Mouse (Mus musculus) midbrain, postnatal 0 days (tissue): Measurements from ENCODE around the gene Slc17a7. TPM values are rescaled to one million over a fixed set of nuclear protein-coding genes. Genes with fewer than 3 reads are reported as not detected.
A peak's percentile ranks its signal among the peaks of the same experiment; 100 is the strongest.

Source experiments
- ATAC-seq: fragments of 200-750 bp; cut with Nextera tagmentation; 2 replicates; pipeline ENCODE4 v1.8.0; 2017; ENCODE audit warnings: moderate number of reproducible peaks, mild to moderate bottlenecking, moderate TSS enrichment, moderate library complexity; ENCODE audit not compliant: low FRiP score
- DNase-seq: peaks from one replicate; pipeline ENCODE4 v3.0.0-alpha.2; 2015; ENCODE audit warnings: low spot score
- H3K27ac ChIP-seq: fragments of 300-500 bp; sonication (generic); 2 replicates; pipeline ENCODE4 v1.5.1; 2014; ENCODE audit warnings: low read depth, mild to moderate bottlenecking, low read length, mixed read lengths
- H3K27me3 ChIP-seq: fragments of 300-500 bp; sonication (generic); 2 replicates; pipeline ENCODE4 v1.6.1; 2014; ENCODE audit warnings: low read length, control low read depth, mixed read lengths; ENCODE audit not compliant: insufficient read depth
- H3K36me3 ChIP-seq: fragments of 300-500 bp; sonication (generic); 2 replicates; pipeline ENCODE4 v1.6.1; 2014; ENCODE audit warnings: low read length, control low read depth, mixed read lengths; ENCODE audit not compliant: insufficient read depth
- H3K4me1 ChIP-seq: fragments of 300-500 bp; sonication (generic); 2 replicates; pipeline ENCODE4 v1.6.1; 2014; ENCODE audit warnings: mild to moderate bottlenecking, control low read depth, antibody characterized with exemption, low read length, mixed read lengths; ENCODE audit not compliant: insufficient read depth
- H3K4me2 ChIP-seq: fragments of 300-500 bp; sonication (generic); 2 replicates; pipeline ENCODE4 v1.6.1; 2014; ENCODE audit warnings: low read depth, mild to moderate bottlenecking, low read length, mixed read lengths; ENCODE audit not compliant: poor library complexity, severe bottlenecking
- H3K4me3 ChIP-seq: fragments of 300-500 bp; sonication (generic); 2 replicates; pipeline ENCODE4 v1.5.1; 2014; ENCODE audit warnings: low read depth, mild to moderate bottlenecking, low read length, moderate library complexity
- H3K9ac ChIP-seq: fragments of 300-500 bp; sonication (generic); replicated peaks from 2 replicates; pipeline ENCODE4 v1.6.1; 2014; ENCODE audit warnings: mild to moderate bottlenecking, low read length, moderate library complexity, mixed read lengths; ENCODE audit not compliant: poor library complexity, severe bottlenecking
- H3K9me3 ChIP-seq: fragments of 300-500 bp; sonication (generic); 2 replicates; pipeline ENCODE4 v1.6.1; 2016; ENCODE audit warnings: low read length, control low read depth
- CTCF ChIP-seq: IDR thresholded peaks from 2 replicates; pipeline ENCODE4 v1.5.1; 2016; ENCODE audit warnings: antibody characterized with exemption, mild to moderate bottlenecking
- WGBS: fragments of 180-500 bp; shearing (Covaris S2); extraction: QIAGEN DNeasy Blood & Tissue Kit; methylation state at CpG from one replicate; pipeline ENCODE4 v1.1.7; 2014; 5-methylcytosine and 5-hydroxymethylcytosine counted together
- microRNA counts: library from miRNA; unstranded; fragments of <30 nt; microRNA quantifications from one replicate; lab custom pipeline; 2015
- microRNA-seq: library from miRNA; unstranded; fragments of <30 nt; microRNA quantifications from one replicate; pipeline ENCODE4, GENCODE M21; 2016; ENCODE audit warnings: borderline number of aligned reads
- polyA plus RNA-seq: library from polyadenylated mRNA; unstranded; fragments of >200 nt; fragmentation: Nextera tagmentation; extraction: Ambion mirVana; gene quantifications from 2 replicates; pipeline ENCODE4 v1.2.1, GENCODE M21; 2015
- total RNA-seq: library from RNA; depleted of rRNA; stranded (reverse); fragments of >200 nt; gene quantifications from 2 replicates; pipeline ENCODE4 v1.2.3, GENCODE M21; 2014; rRNA removed

Gene Slc17a7
- total and polyA plus RNA-seq, 2 experiments from 2014 or later: 0.95 to 2.5 TPM

GRCm38 (mm10) chr7:45221680-45222079, 57.9 kb downstream of the Slc17a7 start:
- no peak overlapping the region for H3K4me2 ChIP-seq
- TF ChIP-seq CTCF: no peak
- DNase-seq: no peak
- no peaks in the 10 kb centered on the region for H3K27me3 ChIP-seq
- H3K27ac ChIP-seq: no peak overlapping the region
- no peaks in the 10 kb centered on the region for H3K9me3 ChIP-seq
- H3K4me3 ChIP-seq: no peak overlapping the region
- H3K36me3 ChIP-seq: no peaks in the 10 kb centered on the region
- no peak overlapping the region for H3K9ac ChIP-seq
- no peak for ATAC-seq
- no peaks in the 10 kb centered on the region for H3K4me1 ChIP-seq
- WGBS: 87% methylated on average over 2 of the region's 2 CpGs

GRCm38 (mm10) chr7:45224826-45225225, 61.1 kb downstream of the Slc17a7 start:
- WGBS: 87% methylated on average over 7 of the region's 7 CpGs
- H3K27ac ChIP-seq: no peak overlapping the region
- H3K36me3 ChIP-seq: no peaks in the 10 kb centered on the region
- no peak for DNase-seq
- no peak for TF ChIP-seq CTCF
- no peaks in the 10 kb centered on the region for H3K27me3 ChIP-seq
- H3K9ac ChIP-seq: no peak overlapping the region
- ATAC-seq: no peak
- H3K4me1 ChIP-seq: no peaks in the 10 kb centered on the region
- H3K9me3 ChIP-seq: no peaks in the 10 kb centered on the region
- no peak overlapping the region for H3K4me2 ChIP-seq
- no peak overlapping the region for H3K4me3 ChIP-seq

MicroRNAs within 50 kb of the gene (microRNA counts, 519-probe panel; counts per million panel counts)
- microRNA mmu-miR-150 (lab: Ali Mortazavi, UCI): 3,914 counts per million, percentile 81 among the panel's probes with 10 or more counts

Small RNA genes lying within 50 kb of the gene (microRNA-seq; reads per million reads assigned to microRNA genes)
- gene Mir150: 228 reads per million, percentile 55 among the genes with 10 or more reads in this experiment
- 15.7 reads per million, percentile 27 among the genes with 10 or more reads in this experiment for gene Mir5121
- gene Mir7055: not detected

Other genes starting within 250 kb of the Slc17a7 start
Only the 30 nearest of the 34 such genes appear.
- not detected in 2 replicates for gene Tsks, start 220.7 kb upstream of the Slc17a7 start, total RNA-seq
- gene Tsks, start 220.7 kb upstream of the Slc17a7 start, polyA plus RNA-seq: 0.12 and 0.17 TPM in 2 replicates
- 88.1 and 90.1 TPM in 2 replicates for gene Cpt1c, start 189.1 kb upstream of the Slc17a7 start, total RNA-seq
- gene Cpt1c, start 189.1 kb upstream of the Slc17a7 start, polyA plus RNA-seq: 54.0 and 56.9 TPM in 2 replicates
- gene Prmt1, start 177.4 kb upstream of the Slc17a7 start, total RNA-seq: 218 and 285 TPM in 2 replicates
- 580 and 583 TPM in 2 replicates for gene Prmt1, start 177.4 kb upstream of the Slc17a7 start, polyA plus RNA-seq
- gene Irf3, start 166.3 kb upstream of the Slc17a7 start, total RNA-seq: 37.2 and 40.6 TPM in 2 replicates
- gene Irf3, start 166.3 kb upstream of the Slc17a7 start, polyA plus RNA-seq: 25.6 and 25.9 TPM in 2 replicates
- gene Bcl2l12, start 165.2 kb upstream of the Slc17a7 start, total RNA-seq: 7.8 and 11.4 TPM in 2 replicates
- 5.9 and 8.4 TPM in 2 replicates for gene Bcl2l12, start 165.2 kb upstream of the Slc17a7 start, polyA plus RNA-seq
- 86.5 and 90.9 TPM in 2 replicates for gene Scaf1, start 147.6 kb upstream of the Slc17a7 start, total RNA-seq
- gene Scaf1, start 147.6 kb upstream of the Slc17a7 start, polyA plus RNA-seq: 49.0 and 53.3 TPM in 2 replicates
- gene Rras, start 146.0 kb upstream of the Slc17a7 start, total RNA-seq: 7.3 and 7.9 TPM in 2 replicates
- gene Rras, start 146.0 kb upstream of the Slc17a7 start, polyA plus RNA-seq: 11.9 and 14.0 TPM in 2 replicates
- gene Prr12, start 111.1 kb upstream of the Slc17a7 start, total RNA-seq: 17.4 and 17.9 TPM in 2 replicates
- 8.8 and 9.2 TPM in 2 replicates for gene Prr12, start 111.1 kb upstream of the Slc17a7 start, polyA plus RNA-seq
- gene Nosip, start 101.5 kb upstream of the Slc17a7 start, total RNA-seq: 68.3 and 79.4 TPM in 2 replicates
- 70.0 and 72.3 TPM in 2 replicates for gene Nosip, start 101.5 kb upstream of the Slc17a7 start, polyA plus RNA-seq
- gene Prrg2, start 101.3 kb upstream of the Slc17a7 start, total RNA-seq: 7.7 and 10.3 TPM in 2 replicates
- 13.7 and 15.7 TPM in 2 replicates for gene Prrg2, start 101.3 kb upstream of the Slc17a7 start, polyA plus RNA-seq
- 24.2 and 29.5 TPM in 2 replicates for gene Rcn3, start 71.7 kb upstream of the Slc17a7 start, total RNA-seq
- gene Rcn3, start 71.7 kb upstream of the Slc17a7 start, polyA plus RNA-seq: 31.9 and 33.6 TPM in 2 replicates
- gene Fcgrt, start 60.1 kb upstream of the Slc17a7 start, total RNA-seq: 27.2 and 30.5 TPM in 2 replicates
- gene Fcgrt, start 60.1 kb upstream of the Slc17a7 start, polyA plus RNA-seq: 36.4 and 44.5 TPM in 2 replicates
- 1,069 and 1,136 TPM in 2 replicates for gene Rps11, start 39.5 kb upstream of the Slc17a7 start, total RNA-seq
- 671 and 697 TPM in 2 replicates for gene Rps11, start 39.5 kb upstream of the Slc17a7 start, polyA plus RNA-seq
- gene Rpl13a, start 35.2 kb upstream of the Slc17a7 start, total RNA-seq: 1,048 and 1,621 TPM in 2 replicates
- gene Rpl13a, start 35.2 kb upstream of the Slc17a7 start, polyA plus RNA-seq: 667 and 701 TPM in 2 replicates
- gene Gm45713, start 27.7 kb upstream of the Slc17a7 start, total RNA-seq: 2.0 TPM in 1 of 2 replicates, not detected in the other
- 0.39 TPM in 1 of 2 replicates, not detected in the other for gene Gm45713, start 27.7 kb upstream of the Slc17a7 start, polyA plus RNA-seq
- gene Flt3l, start 27.5 kb upstream of the Slc17a7 start, total RNA-seq: 3.4 and 7.8 TPM in 2 replicates
- 1.3 and 1.7 TPM in 2 replicates for gene Flt3l, start 27.5 kb upstream of the Slc17a7 start, polyA plus RNA-seq
- 104 and 124 TPM in 2 replicates for gene Pih1d1, start 9.6 kb upstream of the Slc17a7 start, total RNA-seq
- 77.1 and 81.6 TPM in 2 replicates for gene Pih1d1, start 9.6 kb upstream of the Slc17a7 start, polyA plus RNA-seq
- 18.9 and 22.0 TPM in 2 replicates for gene Aldh16a1, start 9.4 kb upstream of the Slc17a7 start, total RNA-seq
- gene Aldh16a1, start 9.4 kb upstream of the Slc17a7 start, polyA plus RNA-seq: 12.9 and 15.2 TPM in 2 replicates
- not detected in 2 replicates for gene Gfy, start 15.6 kb downstream of the Slc17a7 start, total RNA-seq
- gene Gfy, start 15.6 kb downstream of the Slc17a7 start, polyA plus RNA-seq: 0.11 and 0.51 TPM in 2 replicates
- not detected in 2 replicates for gene Pth2, start 17.0 kb downstream of the Slc17a7 start, total RNA-seq
- gene Pth2, start 17.0 kb downstream of the Slc17a7 start, polyA plus RNA-seq: 0.93 and 1.3 TPM in 2 replicates
- gene Ccdc155, start 40.9 kb downstream of the Slc17a7 start, total RNA-seq: 0.24 and 0.38 TPM in 2 replicates
- gene Ccdc155, start 40.9 kb downstream of the Slc17a7 start, polyA plus RNA-seq: 0.32 and 0.50 TPM in 2 replicates
- 9.0 and 14.4 TPM in 2 replicates for gene Dkkl1, start 48.2 kb downstream of the Slc17a7 start, total RNA-seq
- 23.8 and 23.9 TPM in 2 replicates for gene Dkkl1, start 48.2 kb downstream of the Slc17a7 start, polyA plus RNA-seq
- 31.2 and 54.8 TPM in 2 replicates for gene Tead2, start 51.8 kb downstream of the Slc17a7 start, total RNA-seq
- 16.8 and 17.0 TPM in 2 replicates for gene Tead2, start 51.8 kb downstream of the Slc17a7 start, polyA plus RNA-seq
- 1.2 and 1.7 TPM in 2 replicates for gene Cd37, start 75.2 kb downstream of the Slc17a7 start, total RNA-seq
- gene Cd37, start 75.2 kb downstream of the Slc17a7 start, polyA plus RNA-seq: 1.5 and 2.4 TPM in 2 replicates
- gene Slc6a16, start 77.1 kb downstream of the Slc17a7 start, total RNA-seq: 0.16 and 1.3 TPM in 2 replicates
- gene Slc6a16, start 77.1 kb downstream of the Slc17a7 start, polyA plus RNA-seq: 2.3 and 3.1 TPM in 2 replicates
- gene Slc6a21, start 113.6 kb downstream of the Slc17a7 start, total RNA-seq: not detected in 2 replicates
- gene Slc6a21, start 113.6 kb downstream of the Slc17a7 start, polyA plus RNA-seq: not detected in 2 replicates
- gene Trpm4, start 169.8 kb downstream of the Slc17a7 start, total RNA-seq: 22.6 and 35.4 TPM in 2 replicates
- gene Trpm4, start 169.8 kb downstream of the Slc17a7 start, polyA plus RNA-seq: 10.4 and 10.7 TPM in 2 replicates
- gene Hrc, start 171.3 kb downstream of the Slc17a7 start, total RNA-seq: 0.33 TPM in 1 of 2 replicates, not detected in the other
- 0.26 and 0.49 TPM in 2 replicates for gene Hrc, start 171.3 kb downstream of the Slc17a7 start, polyA plus RNA-seq
- gene Ppfia3, start 203.1 kb downstream of the Slc17a7 start, total RNA-seq: 87.4 and 104 TPM in 2 replicates
- 28.9 and 31.6 TPM in 2 replicates for gene Ppfia3, start 203.1 kb downstream of the Slc17a7 start, polyA plus RNA-seq
- 68.6 and 96.6 TPM in 2 replicates for gene Lin7b, start 206.6 kb downstream of the Slc17a7 start, total RNA-seq
- 59.9 and 70.3 TPM in 2 replicates for gene Lin7b, start 206.6 kb downstream of the Slc17a7 start, polyA plus RNA-seq